Mouse (Mus musculus) T-cell, adult 2 months (primary cell): Measurements from ENCODE around the gene Nacc2.

Experiments
- DNase-seq: peaks from one replicate; pipeline ENCODE4 v3.0.0; 2022; ENCODE audit warnings: low spot score

Nacc2 gene

GRCm38 (mm10) chr2:26139034-26139544 lies 16.1 kb upstream of the Nacc2 start:
- DNase-seq: no peak

- no peak for DNase-seq
These were observed 15.4 kb upstream of the Nacc2 start for GRCm38 (mm10) chr2:26138252-26139033.

- no peak for DNase-seq
These were observed 11.6 kb upstream of the Nacc2 start for GRCm38 (mm10) chr2:26134591-26134990.

- DNase-seq: no peak
These were observed 9.9 kb upstream of the Nacc2 start for GRCm38 (mm10) chr2:26132628-26133551.

- DNase-seq: no peak
These were observed 8.3 kb upstream of the Nacc2 start for GRCm38 (mm10) chr2:26131327-26131726.

GRCm38 (mm10) chr2:26129962-26130361 lies 6.9 kb upstream of the Nacc2 start:
- no peak for DNase-seq

GRCm38 (mm10) chr2:26129346-26129745 lies 6.3 kb upstream of the Nacc2 start:
- no peak for DNase-seq

- no peak for DNase-seq
These were observed 595 bp downstream of the Nacc2 start for GRCm38 (mm10) chr2:26122171-26123078.

- no peak for DNase-seq
These were observed 1.4 kb downstream of the Nacc2 start for GRCm38 (mm10) chr2:26121541-26122083.

GRCm38 (mm10) chr2:26119626-26120025 lies 3.4 kb downstream of the Nacc2 start:
- no peak for DNase-seq

- no peak for DNase-seq
These were observed 3.8 kb downstream of the Nacc2 start for GRCm38 (mm10) chr2:26119310-26119592.

GRCm38 (mm10) chr2:26118584-26119309 lies 4.3 kb downstream of the Nacc2 start:
- no peak for DNase-seq

- no peak for DNase-seq
These were observed 5.4 kb downstream of the Nacc2 start for GRCm38 (mm10) chr2:26117580-26117979.

GRCm38 (mm10) chr2:26116550-26116949 lies 6.5 kb downstream of the Nacc2 start:
- no peak for DNase-seq

GRCm38 (mm10) chr2:26115215-26115614 lies 7.8 kb downstream of the Nacc2 start:
- DNase-seq: no peak

- no peak for DNase-seq
These were observed 14.8 kb downstream of the Nacc2 start for GRCm38 (mm10) chr2:26108237-26108636.

- DNase-seq: no peak
These were observed 16.0 kb downstream of the Nacc2 start for GRCm38 (mm10) chr2:26107011-26107410.

GRCm38 (mm10) chr2:26106233-26106632 lies 16.8 kb downstream of the Nacc2 start:
- DNase-seq: no peak

GRCm38 (mm10) chr2:26100296-26100695 lies 22.7 kb downstream of the Nacc2 start:
- DNase-seq: no peak

- no peak for DNase-seq
These were observed 23.2 kb downstream of the Nacc2 start for GRCm38 (mm10) chr2:26099851-26100250.

- DNase-seq: no peak
These were observed 23.8 kb downstream of the Nacc2 start for GRCm38 (mm10) chr2:26099260-26099659.
